In genomic region chr4:129984421-129985061, GRCm38 (mm10) we compare ENCODE assay signal across 8 mouse cellular contexts. TPM values are rescaled to one million over a fixed set of nuclear protein-coding genes. Genes with fewer than 3 reads are reported as not detected.
DNase-seq lines count a peak whose midpoint lies in the region; ATAC-seq lines count a peak whose summit lies in the region.

Adgrb2 (plus strand) TSS chr4:129984870.

- DNase-seq in right cerebral cortex, postnatal 10 days (ENCODE audit: low spot score in 2 of 2): peak; percentile 76 to 78
- no peak for DNase-seq in right cerebral cortex, adult 2 months (ENCODE audit: low spot score in 2 of 2)
- peak; percentile 60 for DNase-seq in cerebellum, adult 9-10 months
- DNase-seq in layer of hippocampus, postnatal 14 days (ENCODE audit: low spot score in 2 of 2): no peak
- DNase-seq in midbrain, embryonic 10.5 days (ENCODE audit: low spot score): peak; percentile 38
- DNase-seq in thymus, postnatal 36 days: peak; percentile 11 to 30
- no peak for DNase-seq in gastrocnemius, postnatal 4 days (ENCODE audit: low spot score in 2 of 2)

- H3K4me2 ChIP-seq in heart, embryonic 16.5 days (ENCODE audit: low read depth, low read length): peak within 1 kb of the TSS; percentile 98

- peak within 1 kb of the TSS; percentile 60 for H3K4me3 ChIP-seq in heart, embryonic 16.5 days (ENCODE audit: low read length)
- H3K4me3 ChIP-seq in midbrain, embryonic 10.5 days: peak within 1 kb of the TSS; percentile 76

- H3K9me3 ChIP-seq in heart, embryonic 16.5 days (replicated peaks; ENCODE audit: control insufficient read depth, low read length): no peaks in the 10 kb centered on the region
- H3K9me3 ChIP-seq in midbrain, embryonic 10.5 days (replicated peaks): no peaks in the 10 kb centered on the region

- H3K4me1 ChIP-seq in heart, embryonic 16.5 days (ENCODE audit: control insufficient read depth, insufficient read depth, low read length): peaks cover 25% of the 10 kb centered on the region
- peaks cover 84% of the 10 kb centered on the region for H3K4me1 ChIP-seq in midbrain, embryonic 10.5 days

- no peaks in the 10 kb centered on the region for H3K36me3 ChIP-seq in heart, embryonic 16.5 days (ENCODE audit: control insufficient read depth, insufficient read depth)
- no peaks in the 10 kb centered on the region for H3K36me3 ChIP-seq in midbrain, embryonic 10.5 days

- H3K9ac ChIP-seq in heart, embryonic 16.5 days (ENCODE audit: low read length): peak within 1 kb of the TSS; percentile 48

- ATAC-seq in heart, embryonic 16.5 days (replicated peaks; ENCODE audit: extremely low read depth, insufficient read depth, low FRiP score): peak; percentile 28; the same call in 1 of the 2 replicates

- peaks cover 61% of the 10 kb centered on the region for H3K27me3 ChIP-seq in heart, embryonic 16.5 days (ENCODE audit: control insufficient read depth, insufficient read depth, low read length)
- peaks cover 96% of the 10 kb centered on the region for H3K27me3 ChIP-seq in midbrain, embryonic 10.5 days (ENCODE audit: low read depth, poor library complexity, severe bottlenecking)

- under 1% methylated on average over 45 of the region's 77 CpGs for WGBS in heart, embryonic 16.5 days
- under 1% methylated on average over 66 of the region's 77 CpGs for WGBS in midbrain, embryonic 10.5 days

- no peak within 1 kb of the TSS for H3K27ac ChIP-seq in heart, embryonic 16.5 days (ENCODE audit: low read length)
- H3K27ac ChIP-seq in midbrain, embryonic 10.5 days (replicated peaks): peak within 1 kb of the TSS; percentile 83

RNA-seq across cellular contexts. Expression of gene Adgrb2, which starts in this region (rescaled TPM):
- polyA plus RNA-seq in heart, embryonic 16.5 days (2015; fragmentation: Nextera tagmentation; extraction: Ambion mirVana): 1.0 and 1.2 TPM in 2 replicates
- 100 to 1,000 TPM; 451 to 472 TPM for total RNA-seq in layer of hippocampus, postnatal 14 days (2021)
- polyA plus RNA-seq in midbrain, embryonic 10.5 days (2016; fragmentation: Nextera tagmentation; extraction: Ambion mirVana): 1.6 and 2.0 TPM in 2 replicates
- total RNA-seq in gastrocnemius, postnatal 4 days (2021): 1 to 10 TPM; 3.0 to 5.1 TPM

Comparison
In these comparisons a context has a peak if more than half of its experiments do, and no peak if none do; other contexts are left out.
1. RNA of gene Adgrb2 (total RNA-seq): 451 to 472 TPM in layer of hippocampus, postnatal 14 days; 3.0 to 5.1 TPM in gastrocnemius, postnatal 4 days; every median in the first group is over 10 times any median in the second.
2. DNase-seq: peak in right cerebral cortex, postnatal 10 days (2 of 2), cerebellum, adult 9-10 months (single experiment), midbrain, embryonic 10.5 days (single experiment) and thymus, postnatal 36 days (2 of 2); none in right cerebral cortex, adult 2 months (0 of 2), layer of hippocampus, postnatal 14 days (0 of 2) and gastrocnemius, postnatal 4 days (0 of 2).